ENCODE assay signal across 18 mouse cellular contexts in the genomic region with DNA sequence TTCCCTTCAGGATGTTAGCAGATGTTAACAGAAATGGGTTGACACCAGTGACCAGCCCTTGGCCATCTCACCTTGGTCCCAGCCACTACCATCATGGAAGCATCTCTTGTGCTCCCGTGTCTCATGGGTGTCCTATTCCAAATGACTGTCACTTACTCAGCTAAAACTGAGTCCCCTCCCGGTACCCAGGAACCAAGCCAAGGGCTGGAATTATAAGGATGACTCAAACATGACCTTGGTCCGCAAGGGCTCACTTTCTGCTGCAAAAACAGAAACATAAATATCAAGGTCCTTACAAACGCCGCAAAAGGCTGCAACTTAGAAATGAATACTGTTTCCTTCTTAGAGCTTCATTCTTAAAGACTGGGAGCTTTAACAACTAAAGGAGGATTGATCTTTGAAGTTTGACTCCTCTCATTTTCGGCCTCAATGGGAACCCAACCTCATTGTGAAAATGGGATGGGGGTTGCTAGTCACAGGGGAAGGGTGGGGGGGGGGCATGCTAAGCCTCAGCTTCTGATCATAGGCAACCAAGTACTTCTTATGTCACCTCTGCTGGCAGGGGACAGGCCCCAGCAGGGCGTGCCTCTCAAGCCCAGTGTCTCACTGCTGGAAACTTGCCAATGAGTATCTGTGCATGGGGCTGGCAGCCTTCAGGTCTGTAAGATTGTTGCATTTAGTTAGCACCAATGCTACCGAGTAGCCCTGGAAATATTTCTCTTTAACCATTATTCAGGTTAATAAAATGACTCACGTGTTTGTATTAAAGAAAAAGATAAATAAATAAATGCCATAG.
DNase-seq lines count a peak whose midpoint lies in the region; ATAC-seq and TF ChIP-seq lines count a peak whose summit lies in the region.
"Had no signal": no experiment of that assay in that cellular context is flagged by ENCODE, and none has a peak within 500 bp of the region (broad histone marks: within the 10 kb centered on the region; RNA-seq: fewer than 3 reads in every experiment).

No protein-coding gene starts in this region.

- H3K36me3 ChIP-seq in heart, postnatal 0 days (replicated peaks; ENCODE audit: control insufficient read depth, insufficient read depth, low read length): no peaks in the 10 kb centered on the region
- H3K36me3 ChIP-seq: hindbrain, embryonic 13.5 days; midbrain, embryonic 10.5 days; stomach, embryonic 15.5 days had no signal

- H3K27ac ChIP-seq in heart, postnatal 0 days (ENCODE audit: low read depth): no peak overlapping the region
- H3K27ac ChIP-seq: hindbrain, embryonic 13.5 days; left cerebral cortex, adult 2 months; midbrain, embryonic 10.5 days; stomach, embryonic 15.5 days had no signal

- H3K9ac ChIP-seq in heart, postnatal 0 days (replicated peaks; ENCODE audit: low read depth, low read length): no peak overlapping the region
- H3K9ac ChIP-seq: forebrain, postnatal 0 days; hindbrain, embryonic 13.5 days; stomach, embryonic 15.5 days had no signal

- ATAC-seq in heart, postnatal 0 days (ENCODE audit: insufficient read depth, low read depth): no peak
- ATAC-seq: forebrain, postnatal 0 days; lung, postnatal 0 days; Patski had no signal

- WGBS in heart, postnatal 0 days: 41% methylated on average over 9 of the region's 9 CpGs

- peaks cover 14% of the 10 kb centered on the region for H3K27me3 ChIP-seq in heart, postnatal 0 days (ENCODE audit: control insufficient read depth, insufficient read depth, low read length)
- H3K27me3 ChIP-seq: Patski; stomach, embryonic 15.5 days had no signal

- TF ChIP-seq EP300 in heart, postnatal 0 days (IDR thresholded peaks at IDR 0.05; ENCODE audit: low read depth): no peak

- H3K4me3 ChIP-seq in heart, postnatal 0 days (ENCODE audit: low read depth, low read length): no peak overlapping the region
- H3K4me3 ChIP-seq: hindbrain, embryonic 13.5 days; left cerebral cortex, adult 2 months; midbrain, embryonic 10.5 days; stomach, embryonic 15.5 days had no signal

- no peaks in the 10 kb centered on the region for H3K4me1 ChIP-seq in heart, postnatal 0 days (ENCODE audit: control insufficient read depth, insufficient read depth)
- H3K4me1 ChIP-seq: stomach, embryonic 15.5 days had no signal

- peak; percentile 22 for DNase-seq in heart, postnatal 0 days (ENCODE audit: low spot score)
- DNase-seq in heart, adult 18-20 months: no peak
- DNase-seq in ovary, postnatal 36 days (ENCODE audit: low spot score): peak; percentile 23
- no peak for DNase-seq in ovary, postnatal 10 days (ENCODE audit: low spot score)
- peak; percentile 80 to 81 for DNase-seq in adrenal gland, postnatal 36 days
- no peak for DNase-seq in thymus, postnatal 0 days (ENCODE audit: low spot score)
- DNase-seq in c-Kit-positive CD71-positive TER-119-positive erythroid progenitor cells, embryonic 14.5 days (ENCODE audit: low spot score): no peak
- DNase-seq: forebrain, postnatal 0 days; gastrocnemius, postnatal 10 days; liver; thymus, postnatal 4 days had no signal

- no peak for TF ChIP-seq CTCF in heart, postnatal 0 days (IDR thresholded peaks at IDR 0.05; ENCODE audit: low read depth)

- H3K9me3 ChIP-seq in heart, postnatal 0 days (replicated peaks; ENCODE audit: control insufficient read depth, low read length): no peaks in the 10 kb centered on the region
- H3K9me3 ChIP-seq: hindbrain, embryonic 13.5 days; stomach, embryonic 15.5 days had no signal

- H3K4me2 ChIP-seq in heart, postnatal 0 days (ENCODE audit: low read depth, low read length): no peak overlapping the region
- H3K4me2 ChIP-seq: heart, embryonic 11.5 days; hindbrain, embryonic 13.5 days; stomach, embryonic 15.5 days had no signal

Comparison
In these comparisons a context has a peak if more than half of its experiments do, and no peak if none do; other contexts are left out.
1. DNase-seq: peak in heart, postnatal 0 days (single experiment), ovary, postnatal 36 days (single experiment) and adrenal gland, postnatal 36 days (2 of 2); none in heart, adult 18-20 months (0 of 2), ovary, postnatal 10 days (single experiment), thymus, postnatal 0 days (single experiment) and c-Kit-positive CD71-positive TER-119-positive erythroid progenitor cells, embryonic 14.5 days (single experiment).